Mouse (Mus musculus): ENCODE data around the gene Ttll1.

The Ttll1 gene

GRCm38 (mm10) chr15:83510805-83511405, at the start of gene Ttll1:
Gene Ttll1, minus strand, starts transcription at chr15:83510893.
- peak; percentile 93 to 95 for DNase-seq (ENCODE audit: low spot score in 2 of 2)

GRCm38 (mm10) chr15:83555161-83555974, 44.7 kb upstream of the Ttll1 start:
- DNase-seq (ENCODE audit: low spot score in 2 of 2) = peak; percentile 81 to 87

- no peak for DNase-seq (ENCODE audit: low spot score in 2 of 2)
These were observed 43.1 kb upstream of the Ttll1 start for GRCm38 (mm10) chr15:83553831-83554230.

GRCm38 (mm10) chr15:83550137-83550536, 39.4 kb upstream of the Ttll1 start:
- no peak for DNase-seq (ENCODE audit: low spot score in 2 of 2)

- no peak for DNase-seq (ENCODE audit: low spot score in 2 of 2)
These were observed 36.5 kb upstream of the Ttll1 start for GRCm38 (mm10) chr15:83547144-83547543.

GRCm38 (mm10) chr15:83546029-83546428, 35.3 kb upstream of the Ttll1 start:
- DNase-seq (ENCODE audit: low spot score in 2 of 2) = no peak

- DNase-seq (ENCODE audit: low spot score in 2 of 2) = no peak
These were observed 31.1 kb upstream of the Ttll1 start for GRCm38 (mm10) chr15:83541647-83542287.

- no peak for DNase-seq (ENCODE audit: low spot score in 2 of 2)
These were observed 29.2 kb upstream of the Ttll1 start for GRCm38 (mm10) chr15:83539905-83540304.

GRCm38 (mm10) chr15:83538855-83539254, 28.2 kb upstream of the Ttll1 start:
- no peak for DNase-seq (ENCODE audit: low spot score in 2 of 2)

GRCm38 (mm10) chr15:83535890-83536231, 25.2 kb upstream of the Ttll1 start:
- no peak for DNase-seq (ENCODE audit: low spot score in 2 of 2)

- no peak for DNase-seq (ENCODE audit: low spot score in 2 of 2)
These were observed 24.5 kb upstream of the Ttll1 start for GRCm38 (mm10) chr15:83534960-83535889.

- DNase-seq (ENCODE audit: low spot score in 2 of 2) = no peak
These were observed 21.9 kb upstream of the Ttll1 start for GRCm38 (mm10) chr15:83532606-83533005.

GRCm38 (mm10) chr15:83531961-83532469, 21.3 kb upstream of the Ttll1 start:
- DNase-seq (ENCODE audit: low spot score in 2 of 2) = no peak

GRCm38 (mm10) chr15:83530688-83531087, 20.0 kb upstream of the Ttll1 start:
- DNase-seq (ENCODE audit: low spot score in 2 of 2) = no peak

- no peak for DNase-seq (ENCODE audit: low spot score in 2 of 2)
These were observed 19.5 kb upstream of the Ttll1 start for GRCm38 (mm10) chr15:83530233-83530632.

GRCm38 (mm10) chr15:83529765-83530164, 19.1 kb upstream of the Ttll1 start:
- DNase-seq (ENCODE audit: low spot score in 2 of 2) = no peak

- no peak for DNase-seq (ENCODE audit: low spot score in 2 of 2)
These were observed 18.2 kb upstream of the Ttll1 start for GRCm38 (mm10) chr15:83528892-83529291.

- no peak for DNase-seq (ENCODE audit: low spot score in 2 of 2)
These were observed 17.1 kb upstream of the Ttll1 start for GRCm38 (mm10) chr15:83527747-83528146.

- no peak for DNase-seq (ENCODE audit: low spot score in 2 of 2)
These were observed 16.4 kb upstream of the Ttll1 start for GRCm38 (mm10) chr15:83527092-83527437.

- DNase-seq (ENCODE audit: low spot score in 2 of 2) = peak in 1 of 2 experiments; percentile 53
These were observed 15.9 kb upstream of the Ttll1 start, which contains the start of gene Bik for GRCm38 (mm10) chr15:83526424-83527091. Gene Bik, plus strand, starts transcription at chr15:83526862.

- DNase-seq (ENCODE audit: low spot score in 2 of 2) = no peak
These were observed 13.6 kb upstream of the Ttll1 start for GRCm38 (mm10) chr15:83524333-83524729.
